In the genomic region with DNA sequence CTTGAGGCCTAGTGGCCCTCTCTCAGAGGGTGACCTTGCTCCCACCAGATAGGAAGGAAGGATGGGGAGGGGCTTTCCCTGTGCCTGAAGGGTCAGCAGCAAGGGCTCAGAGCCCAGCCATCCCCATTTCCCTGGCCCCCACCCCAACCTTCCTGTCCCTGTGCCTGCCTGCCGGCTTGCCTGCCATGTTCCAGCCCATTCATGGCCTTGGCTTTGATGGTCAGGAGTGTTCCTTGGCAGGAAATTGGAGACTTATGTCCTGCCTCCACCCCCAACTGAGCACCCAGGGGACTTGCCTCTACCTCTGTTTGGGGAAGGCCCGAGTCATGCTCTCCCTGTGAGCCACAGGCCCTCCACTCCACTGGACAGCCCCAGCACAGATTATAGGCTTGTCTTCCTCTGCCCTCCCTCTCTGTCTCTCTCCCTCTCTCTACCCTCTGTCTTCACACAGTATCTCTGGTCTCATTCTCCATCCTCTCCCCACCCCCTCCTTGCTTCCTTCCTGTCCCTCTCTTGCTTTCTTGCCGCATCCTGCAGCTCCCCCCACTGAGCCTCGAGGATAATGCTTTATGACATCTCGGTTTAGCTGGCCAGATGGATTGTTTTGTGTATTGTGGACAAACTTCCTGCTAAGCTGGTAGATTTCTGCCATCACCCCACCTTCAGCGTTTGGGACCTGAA, we compare ENCODE assay signal across 7 mouse cellular contexts. TPM values are rescaled to one million over a fixed set of nuclear protein-coding genes. Genes with fewer than 3 reads are reported as not detected.
DNase-seq lines count a peak whose midpoint lies in the region; ATAC-seq and TF ChIP-seq lines count a peak whose summit lies in the region.

No protein-coding gene starts in this region.

- H3K27ac ChIP-seq in brown adipose tissue, adult 24 weeks (replicated peaks; ENCODE audit: low read depth, low read length), result peak overlapping the region; percentile 97
- peak overlapping the region; percentile 62 for H3K27ac ChIP-seq in liver, embryonic 13.5 days
- peak overlapping the region; percentile 76 for H3K27ac ChIP-seq in stomach, postnatal 0 days (replicated peaks)

- DNase-seq in spleen, postnatal 36 days (ENCODE audit: low spot score in 2 of 2), result peak; percentile 53 to 61
- no peak for DNase-seq in spleen, adult 18-20 months
- DNase-seq in heart, postnatal 4 days, result peak; percentile 64
- no peak for DNase-seq in liver, embryonic 13.5 days
- DNase-seq in stomach, postnatal 0 days (ENCODE audit: low spot score), result no peak
- DNase-seq in layer of hippocampus, postnatal 14 days (ENCODE audit: low spot score in 2 of 2), result no peak

- no peak for TF ChIP-seq EP300 in stomach, postnatal 0 days (optimal IDR thresholded peaks at IDR 0.05)

- no peaks in the 10 kb centered on the region for H3K36me3 ChIP-seq in liver, embryonic 13.5 days
- H3K36me3 ChIP-seq in stomach, postnatal 0 days (ENCODE audit: control insufficient read depth, insufficient read depth, low read length), result no peaks in the 10 kb centered on the region

- no peak overlapping the region for H3K9ac ChIP-seq in liver, embryonic 13.5 days
- no peak overlapping the region for H3K9ac ChIP-seq in stomach, postnatal 0 days (ENCODE audit: low read length)

- H3K4me2 ChIP-seq in liver, embryonic 13.5 days, result no peak overlapping the region
- H3K4me2 ChIP-seq in stomach, postnatal 0 days (replicated peaks; ENCODE audit: low read depth), result no peak overlapping the region

- H3K9me3 ChIP-seq in liver, embryonic 13.5 days (replicated peaks), result no peaks in the 10 kb centered on the region
- no peaks in the 10 kb centered on the region for H3K9me3 ChIP-seq in stomach, postnatal 0 days (ENCODE audit: control insufficient read depth, low read length)

- peaks cover 52% of the 10 kb centered on the region for H3K27me3 ChIP-seq in liver, embryonic 13.5 days
- H3K27me3 ChIP-seq in stomach, postnatal 0 days (ENCODE audit: control insufficient read depth, insufficient read depth, low read length), result no peaks in the 10 kb centered on the region; the same call in 1 of the 2 replicates

- WGBS in liver, embryonic 13.5 days (ENCODE audit: insufficient replicate concordance), result 17% methylated on average over 6 of the region's 6 CpGs
- WGBS in stomach, postnatal 0 days, result 36% methylated on average over 6 of the region's 6 CpGs

- ATAC-seq in liver, embryonic 13.5 days (ENCODE audit: low read depth), result peak; percentile 16; the same call in 1 of the 2 replicates
- ATAC-seq in stomach, postnatal 0 days (ENCODE audit: low FRiP score, low TSS enrichment), result no peak; the same call in 1 of the 2 replicates

- 0 out of 2 replicates have a peak overlapping the region, but pooled peaks have one; percentile 21 for H3K4me3 ChIP-seq in brown adipose tissue, adult 24 weeks (ENCODE audit: insufficient read depth, low read depth, low read length)
- no peak overlapping the region for H3K4me3 ChIP-seq in liver, embryonic 13.5 days (replicated peaks)
- no peak overlapping the region for H3K4me3 ChIP-seq in stomach, postnatal 0 days (ENCODE audit: low read depth, low read length)

- peaks cover 49% of the 10 kb centered on the region for H3K4me1 ChIP-seq in brown adipose tissue, adult 24 weeks (ENCODE audit: control insufficient read depth, insufficient read depth, insufficient read length, low read length)
- H3K4me1 ChIP-seq in liver, embryonic 13.5 days (replicated peaks), result peaks cover 51% of the 10 kb centered on the region
- peaks cover 3% of the 10 kb centered on the region for H3K4me1 ChIP-seq in stomach, postnatal 0 days (replicated peaks; ENCODE audit: control insufficient read depth, insufficient read depth)

- TF ChIP-seq CTCF in stomach, postnatal 0 days (IDR thresholded peaks at IDR 0.05; ENCODE audit: low read depth), result peak; percentile 68

RNA-seq across cellular contexts. Expression of a gene that starts 1.5 kb away (rescaled TPM):
- 20.2 and 24.0 TPM in 2 replicates for polyA plus RNA-seq in brown adipose tissue, adult 24 weeks (2012; ENCODE audit: insufficient read depth, insufficient read length, missing spikeins)
- total RNA-seq in heart, postnatal 4 days (2021), result 100 to 1,000 TPM; 191 to 208 TPM
- 6.7 and 6.8 TPM in 2 replicates for polyA plus RNA-seq in liver, embryonic 13.5 days (2015; fragmentation: Nextera tagmentation; extraction: Ambion mirVana)
- 9.7 and 10.4 TPM in 2 replicates for polyA plus RNA-seq in stomach, postnatal 0 days (2015; fragmentation: Nextera tagmentation; extraction: Ambion mirVana)
- total RNA-seq in layer of hippocampus, postnatal 14 days (2021), result 10 to 100 TPM; 40.9 to 47.9 TPM

RNA-seq across cellular contexts. Expression of a gene that starts 51.6 kb away (rescaled TPM):
- not detected in 2 replicates for polyA plus RNA-seq in brown adipose tissue, adult 24 weeks (2012; ENCODE audit: insufficient read depth, insufficient read length, missing spikeins)
- total RNA-seq in heart, postnatal 4 days (2021), result not detected
- not detected in 2 replicates for polyA plus RNA-seq in liver, embryonic 13.5 days (2015; fragmentation: Nextera tagmentation; extraction: Ambion mirVana)
- polyA plus RNA-seq in stomach, postnatal 0 days (2015; fragmentation: Nextera tagmentation; extraction: Ambion mirVana), result not detected in 2 replicates
- total RNA-seq in layer of hippocampus, postnatal 14 days (2021), result not detected

Comparison
In these comparisons a context has a peak if more than half of its experiments do, and no peak if none do; other contexts are left out.
1. DNase-seq: peak in spleen, postnatal 36 days (2 of 2) and heart, postnatal 4 days (single experiment); none in spleen, adult 18-20 months (0 of 2), liver, embryonic 13.5 days (single experiment), stomach, postnatal 0 days (single experiment) and layer of hippocampus, postnatal 14 days (0 of 2).
2. Peak in every context shown above with its lines, with median percentiles within 50 percentile points of each other: H3K27ac ChIP-seq.